Mouse (Mus musculus) cerebellum, postnatal 25 days (tissue): ENCODE measurements around the gene Kirrel3.

Experiments
- DNase-seq, 2 experiments: peaks; one replicate each; pipeline ENCODE4 v3.0.0; 2021; ENCODE audit warnings: mixed read lengths in 2 of 2

Gene Kirrel3

GRCm38 (mm10) chr9:34901888-34902287, 416.2 kb downstream of the Kirrel3 start:
- peak; percentile 92 to 93 for DNase-seq

- peak; percentile 89 to 90 for DNase-seq
Observed at GRCm38 (mm10) chr9:34905164-34905563, 419.5 kb downstream of the Kirrel3 start.

GRCm38 (mm10) chr9:34908040-34908439, 422.3 kb downstream of the Kirrel3 start:
- no peak for DNase-seq

GRCm38 (mm10) chr9:34911838-34912237, 426.1 kb downstream of the Kirrel3 start:
- no peak for DNase-seq

- no peak for DNase-seq
Observed at GRCm38 (mm10) chr9:34912273-34912972, 426.7 kb downstream of the Kirrel3 start.

- no peak for DNase-seq
Observed at GRCm38 (mm10) chr9:34912996-34913395, 427.3 kb downstream of the Kirrel3 start.

GRCm38 (mm10) chr9:34918976-34919375, 433.3 kb downstream of the Kirrel3 start:
- DNase-seq = peak; percentile 52 to 65

- no peak for DNase-seq
Observed at GRCm38 (mm10) chr9:34920116-34920515, 434.4 kb downstream of the Kirrel3 start.

GRCm38 (mm10) chr9:34921941-34922340, 436.2 kb downstream of the Kirrel3 start:
- no peak for DNase-seq

- DNase-seq = peak in 1 of 2 experiments; percentile 44
Observed at GRCm38 (mm10) chr9:34922716-34923115, 437.0 kb downstream of the Kirrel3 start.

- DNase-seq = peak; percentile 42
Observed at GRCm38 (mm10) chr9:34923134-34923931, 437.6 kb downstream of the Kirrel3 start.

- DNase-seq = no peak
Observed at GRCm38 (mm10) chr9:34925616-34926015, 439.9 kb downstream of the Kirrel3 start.

GRCm38 (mm10) chr9:34930371-34930770, 444.7 kb downstream of the Kirrel3 start:
- peak; percentile 44 to 46 for DNase-seq

- no peak for DNase-seq
Observed at GRCm38 (mm10) chr9:34938140-34938539, 452.4 kb downstream of the Kirrel3 start.

GRCm38 (mm10) chr9:34939621-34940020, 453.9 kb downstream of the Kirrel3 start:
- DNase-seq = peak in 1 of 2 experiments; percentile 53

- peak in 1 of 2 experiments; percentile 40 for DNase-seq
Observed at GRCm38 (mm10) chr9:34942122-34942831, 456.6 kb downstream of the Kirrel3 start.

GRCm38 (mm10) chr9:34942996-34943395, 457.3 kb downstream of the Kirrel3 start:
- DNase-seq = no peak

- no peak for DNase-seq
Observed at GRCm38 (mm10) chr9:34945301-34945700, 459.6 kb downstream of the Kirrel3 start.

GRCm38 (mm10) chr9:34947258-34947657, 461.6 kb downstream of the Kirrel3 start:
- no peak for DNase-seq

GRCm38 (mm10) chr9:34947717-34948116, 462.0 kb downstream of the Kirrel3 start:
- no peak for DNase-seq

GRCm38 (mm10) chr9:34953420-34953819, 467.7 kb downstream of the Kirrel3 start:
- peak; percentile 71 to 72 for DNase-seq

- peak; percentile 65 to 79 for DNase-seq
Observed at GRCm38 (mm10) chr9:34954212-34954611, 468.5 kb downstream of the Kirrel3 start.

GRCm38 (mm10) chr9:34956512-34956911, 470.8 kb downstream of the Kirrel3 start:
- DNase-seq = no peak
